Mouse (Mus musculus) ES-E14 (cell line): Measurements from ENCODE around the gene Ociad1. TPM values are rescaled to one million over a fixed set of nuclear protein-coding genes. Genes with fewer than 3 reads are reported as not detected.

Source experiments
- DNase-seq: peaks from one replicate; pipeline ENCODE4 v3.0.0-alpha.2; 2013; ENCODE audit warnings: low read depth, low spot score
- H3K27ac ChIP-seq: 2 replicates; pipeline ENCODE4 v1.5.1; 2012; ENCODE audit warnings: low read depth, mild to moderate bottlenecking, low read length, moderate library complexity, mixed read lengths; ENCODE audit not compliant: poor library complexity, insufficient read depth, severe bottlenecking
- H3K36me3 ChIP-seq: 2 replicates; pipeline ENCODE4 v1.6.1; 2012; ENCODE audit warnings: mild to moderate bottlenecking, low read length, moderate library complexity, mixed read lengths; ENCODE audit not compliant: control insufficient read depth, poor library complexity, insufficient read depth, severe bottlenecking
- H3K4me1 ChIP-seq, 2 experiments: fragments of 150-350 bp in 1 of 2; sonication (generic) in 1 of 2; 2 replicates each; pipeline ENCODE4 v1.6.1; 2012; ENCODE audit warnings: low read length in 2 of 2, mild to moderate bottlenecking in 1 of 2, mixed read lengths in 1 of 2; ENCODE audit not compliant: control insufficient read depth in 2 of 2, insufficient read depth in 2 of 2, poor library complexity in 1 of 2
- H3K4me3 ChIP-seq, 2 experiments: fragments of 150-350 bp in 1 of 2; sonication (generic) in 1 of 2; 2 replicates each; pipeline ENCODE4 v1.5.1; 2012; ENCODE audit warnings: low read length in 2 of 2, low read depth in 1 of 2, mild to moderate bottlenecking in 1 of 2, mixed read lengths in 1 of 2; ENCODE audit not compliant: insufficient read depth in 1 of 2, poor library complexity in 1 of 2, severe bottlenecking in 1 of 2
- H3K9ac ChIP-seq: 2 replicates; pipeline ENCODE4 v1.6.1; 2012; ENCODE audit warnings: low read depth, mild to moderate bottlenecking, low read length, mixed read lengths; ENCODE audit not compliant: poor library complexity, insufficient read depth, severe bottlenecking
- H3K9me3 ChIP-seq: fragments of 150-350 bp; sonication (generic); 2 replicates; pipeline ENCODE4 v1.6.1; 2012; ENCODE audit warnings: low read depth, mild to moderate bottlenecking, low read length; ENCODE audit not compliant: control insufficient read depth, insufficient read depth
- CHD2 ChIP-seq: IDR thresholded peaks from 2 replicates; pipeline ENCODE4 v1.6.1; 2014; ENCODE audit warnings: mild to moderate bottlenecking, low read depth, low read length, inconsistent platforms
- HCFC1 ChIP-seq: IDR thresholded peaks from 2 replicates; pipeline ENCODE4 v1.6.1; 2012; ENCODE audit warnings: low read length, inconsistent platforms, borderline replicate concordance; ENCODE audit not compliant: insufficient read depth
- MAFK ChIP-seq: IDR thresholded peaks from 2 replicates; pipeline ENCODE4 v1.6.1; 2014; ENCODE audit warnings: mild to moderate bottlenecking, low read depth, low read length, inconsistent platforms; ENCODE audit not compliant: insufficient read depth
- ZC3H11A ChIP-seq: IDR thresholded peaks from 2 replicates; pipeline ENCODE4 v1.6.1; 2012; ENCODE audit warnings: low read depth, mild to moderate bottlenecking, inconsistent platforms, low read length, borderline replicate concordance
- ZNF384 ChIP-seq: IDR thresholded peaks from 2 replicates; pipeline ENCODE4 v1.6.1; 2012; ENCODE audit warnings: low read depth, low read length, inconsistent platforms
- in situ Hi-C, 2 experiments: fragments of 600-800 bp; cut with MboI; formaldehyde crosslinking; loops; one replicate each; pipeline ENCODE4 v1.15.1; 2025; ENCODE audit warnings: low sequenced_read_pairs in 2 of 2, inconsistent platforms in 1 of 2; ENCODE audit not compliant: unreplicated experiment in 2 of 2
- total RNA-seq: library from RNA; depleted of rRNA; stranded (reverse); fragments of 300-350 nt; gene quantifications from 2 replicates; pipeline ENCODE4 v1.2.3, GENCODE M21; 2012; rRNA removed

Ociad1 gene
- 123 and 141 TPM in 2 replicates for total RNA-seq

DNA sequence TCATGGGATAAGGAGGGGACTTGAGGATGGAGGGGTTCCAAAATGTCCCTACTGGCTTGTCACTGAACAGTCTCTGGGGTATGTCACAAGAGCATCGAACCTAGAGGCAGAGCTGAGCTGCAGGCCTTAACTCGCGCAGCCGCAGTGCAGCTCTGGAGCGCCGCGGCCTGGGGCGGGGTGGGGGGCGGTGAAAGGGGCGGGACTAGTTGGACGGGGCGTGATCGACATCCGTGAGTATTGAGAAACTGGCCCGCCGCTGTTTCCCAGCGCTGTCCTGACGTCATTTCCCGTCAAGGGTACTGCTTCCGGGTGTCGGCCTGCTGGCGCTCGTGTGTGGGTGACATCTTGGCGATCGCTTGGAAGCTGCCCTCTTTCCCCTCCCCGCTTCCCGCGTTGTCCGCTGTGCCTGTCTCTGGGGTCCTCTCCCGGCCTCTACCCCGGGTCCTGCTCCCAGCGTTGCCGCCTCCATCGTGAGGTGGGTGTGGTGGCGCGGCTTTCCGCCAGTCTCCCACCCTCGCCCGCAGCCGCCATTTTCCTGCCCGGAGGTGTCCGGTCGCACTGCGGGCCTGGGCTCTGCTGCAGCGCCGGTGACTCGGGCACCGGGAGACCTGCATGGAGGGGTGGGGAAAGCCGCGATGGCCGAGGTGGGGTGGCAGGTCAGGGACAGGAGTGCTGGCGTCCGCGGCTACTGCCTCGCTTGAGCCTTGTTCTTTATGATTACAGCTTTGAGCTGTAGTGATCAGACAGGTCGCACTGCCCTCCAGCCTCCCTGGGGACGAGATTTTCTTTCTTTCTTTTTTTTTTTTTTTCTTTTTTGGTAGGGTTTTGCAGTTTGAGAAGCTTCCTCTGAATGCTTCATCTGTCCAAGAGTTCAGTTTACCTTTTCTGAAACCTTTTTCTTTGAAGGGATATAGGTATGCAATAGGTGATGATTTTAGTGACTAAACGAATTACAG, at the start of gene Ociad1:
Gene Ociad1, plus strand, starts transcription at position 283 of the 956 bp plus-strand sequence.
- in situ Hi-C loops = no loop called here
- H3K9ac ChIP-seq = peak within 1 kb of the TSS; percentile 100
- H3K36me3 ChIP-seq = peaks cover 12% of the 10 kb centered on the region
- no peak for TF ChIP-seq CHD2
- peak; percentile 70 for TF ChIP-seq ZNF384
- TF ChIP-seq MAFK = no peak
- no peak for TF ChIP-seq ZC3H11A
- peak; percentile 74; the same call in 1 of the 2 replicates for TF ChIP-seq HCFC1
- H3K9me3 ChIP-seq = no peaks in the 10 kb centered on the region
- H3K4me3 ChIP-seq = peak within 1 kb of the TSS; percentile 94 to 99
- DNase-seq = peak; percentile 96
- H3K4me1 ChIP-seq = peaks cover 4 to 5% of the 10 kb centered on the region in 2 experiments; a peak in 1 of 4 replicates
- H3K27ac ChIP-seq = peak within 1 kb of the TSS; percentile 95

DNA sequence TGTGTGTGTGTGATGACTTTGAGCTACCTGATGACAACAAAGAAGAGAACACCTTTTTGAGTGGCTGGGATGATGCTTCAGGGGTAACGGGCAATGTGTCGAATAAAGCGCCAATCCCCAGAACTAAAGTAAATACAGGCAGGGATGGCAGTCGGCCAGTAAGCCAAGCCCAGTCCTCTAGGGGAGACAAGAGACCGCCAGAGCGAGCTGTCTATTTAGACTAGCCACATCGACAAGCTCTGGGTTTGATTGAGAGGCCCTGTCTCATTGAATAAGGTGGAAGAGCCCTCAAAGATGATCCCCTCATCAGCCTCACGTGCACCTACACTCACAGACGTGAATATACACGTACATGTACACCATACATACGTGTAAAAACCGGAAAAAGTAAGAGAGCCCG, 48.2 kb upstream of the Ociad1 start:
- no peak overlapping the region for H3K4me3 ChIP-seq
- H3K27ac ChIP-seq = no peak overlapping the region
- H3K9me3 ChIP-seq = no peaks in the 10 kb centered on the region
- no peak for TF ChIP-seq HCFC1
- TF ChIP-seq MAFK = no peak
- TF ChIP-seq CHD2 = no peak
- TF ChIP-seq ZNF384 = no peak
- TF ChIP-seq ZC3H11A = no peak
- H3K9ac ChIP-seq = no peak overlapping the region
- peaks cover 2% of the 10 kb centered on the region; the same call in 1 of the 2 replicates for H3K36me3 ChIP-seq
- no peak for DNase-seq
- in situ Hi-C loops = no loop called here
- 0 out of 4 replicates have a peak, but pooled peaks cover 0 to 2% of the 10 kb centered on the region in 2 experiments for H3K4me1 ChIP-seq

DNA sequence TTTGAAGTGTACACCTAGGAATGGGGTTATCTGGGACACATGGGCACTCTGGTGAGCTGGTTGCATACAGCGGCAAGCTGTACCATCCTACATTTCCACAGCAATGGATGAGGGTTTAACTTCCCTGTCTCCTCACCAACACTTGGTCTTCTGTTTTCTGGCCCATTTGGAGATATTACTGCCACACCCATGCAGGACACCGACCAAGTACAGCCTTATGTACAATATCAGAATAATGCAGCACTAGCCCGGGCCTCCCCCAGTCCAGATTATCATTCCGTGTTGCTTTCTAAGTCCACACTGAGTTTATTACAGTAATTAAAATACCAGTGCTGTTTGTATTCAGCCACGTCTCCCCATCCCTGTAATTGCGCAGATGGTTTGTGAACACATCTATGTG, 46.2 kb upstream of the Ociad1 start:
- no peaks in the 10 kb centered on the region for H3K9me3 ChIP-seq
- 0 out of 4 replicates have a peak, but pooled peaks cover 0 to 2% of the 10 kb centered on the region in 2 experiments for H3K4me1 ChIP-seq
- in situ Hi-C loops = no loop called here
- H3K9ac ChIP-seq = no peak overlapping the region
- DNase-seq = no peak
- TF ChIP-seq MAFK = no peak
- TF ChIP-seq HCFC1 = no peak
- TF ChIP-seq ZNF384 = no peak
- no peak for TF ChIP-seq ZC3H11A
- TF ChIP-seq CHD2 = no peak
- peaks cover 2% of the 10 kb centered on the region; the same call in 1 of the 2 replicates for H3K36me3 ChIP-seq
- H3K27ac ChIP-seq = no peak overlapping the region
- H3K4me3 ChIP-seq = no peak overlapping the region

- in situ Hi-C loops = no loop called here
- no peak for DNase-seq
- no peak overlapping the region for H3K4me3 ChIP-seq
- TF ChIP-seq HCFC1 (no peak), ZC3H11A (no peak), MAFK (no peak), CHD2 (no peak), ZNF384 (no peak)
- peaks cover 2% of the 10 kb centered on the region; the same call in 1 of the 2 replicates for H3K36me3 ChIP-seq
- H3K9me3 ChIP-seq = no peaks in the 10 kb centered on the region
- H3K4me1 ChIP-seq = 0 out of 4 replicates have a peak, but pooled peaks cover 0 to 2% of the 10 kb centered on the region in 2 experiments
- no peak overlapping the region for H3K27ac ChIP-seq
- no peak overlapping the region for H3K9ac ChIP-seq
Measured at GRCm38 (mm10) chr5:73248211-73248610, 44.4 kb upstream of the Ociad1 start.
